Mouse (Mus musculus): Measurements from ENCODE around the gene Spock1.

DNA sequence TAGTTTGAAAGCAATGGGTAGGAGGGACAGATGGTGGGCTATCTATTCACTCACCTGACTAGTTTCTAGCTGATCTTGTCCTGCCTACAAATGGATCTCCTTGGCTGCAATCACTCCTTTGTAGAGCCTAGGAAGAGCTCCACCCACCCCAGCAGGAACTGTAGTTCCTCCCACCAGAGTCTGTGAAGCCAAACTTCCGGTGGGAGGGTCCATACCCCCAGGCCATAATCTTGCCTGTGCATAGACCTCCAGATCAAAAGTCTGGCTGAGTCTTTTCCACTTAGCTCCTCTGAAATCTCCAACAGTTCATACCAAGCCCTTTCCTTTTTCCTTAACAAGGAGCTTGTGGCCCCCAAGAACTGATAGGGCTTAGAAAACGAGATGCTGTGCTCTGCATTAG lies 78.0 kb downstream of the Spock1 start:
- TF ChIP-seq MAX (IDR thresholded peaks at IDR 0.05) = no peak
- TF ChIP-seq CTCF (IDR thresholded peaks at IDR 0.05; ENCODE audit: control insufficient read depth, insufficient read depth, insufficient read length) = no peak
